Mouse (Mus musculus) spleen, postnatal 36 days (tissue): ENCODE data around the gene Unc5a.

Experiments used
- DNase-seq, 2 experiments: peaks; one replicate each; pipeline ENCODE4 v3.0.0; 2022; ENCODE audit warnings: low spot score in 2 of 2, mixed read lengths in 1 of 2

The Unc5a gene

DNA sequence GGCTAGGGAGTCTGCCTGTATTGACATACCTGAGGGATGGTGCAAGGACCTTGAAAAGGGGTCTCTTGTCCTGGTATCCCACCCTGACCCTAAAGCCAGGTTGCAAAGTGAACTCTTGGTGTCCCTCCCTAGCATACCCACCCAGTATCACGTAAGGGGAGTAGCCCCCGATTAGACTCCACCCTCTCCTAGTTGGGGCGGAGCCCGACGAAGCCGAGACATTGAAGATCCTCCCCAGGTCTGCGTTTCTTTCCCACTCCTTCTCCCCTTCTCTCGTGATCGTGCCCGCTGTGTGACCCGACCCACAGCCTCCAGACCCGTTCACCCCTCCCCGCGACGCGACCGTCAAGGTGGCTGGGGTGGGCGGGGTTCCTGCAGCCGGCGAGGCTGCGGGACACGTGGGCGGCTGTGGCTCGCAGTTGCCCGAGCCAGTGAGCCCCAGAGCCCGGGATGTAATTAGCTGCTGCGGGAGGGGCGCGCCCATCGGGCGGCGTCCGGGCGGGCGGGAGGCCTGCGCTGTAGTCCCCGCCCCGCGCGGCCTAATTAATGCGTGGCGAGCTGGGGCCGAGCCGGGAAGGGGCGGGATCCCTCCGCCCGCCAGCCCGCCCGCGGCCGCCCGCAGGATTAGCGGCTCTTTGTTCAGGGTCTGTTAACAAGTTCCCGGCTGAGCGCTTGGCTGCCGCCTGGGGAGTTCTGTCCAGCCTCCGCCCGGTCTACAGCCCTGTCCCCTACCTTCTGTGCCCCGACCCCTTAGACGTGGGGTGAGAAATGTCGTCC is 6.7 kb downstream of the Unc5a start:
- no peak for DNase-seq

DNA sequence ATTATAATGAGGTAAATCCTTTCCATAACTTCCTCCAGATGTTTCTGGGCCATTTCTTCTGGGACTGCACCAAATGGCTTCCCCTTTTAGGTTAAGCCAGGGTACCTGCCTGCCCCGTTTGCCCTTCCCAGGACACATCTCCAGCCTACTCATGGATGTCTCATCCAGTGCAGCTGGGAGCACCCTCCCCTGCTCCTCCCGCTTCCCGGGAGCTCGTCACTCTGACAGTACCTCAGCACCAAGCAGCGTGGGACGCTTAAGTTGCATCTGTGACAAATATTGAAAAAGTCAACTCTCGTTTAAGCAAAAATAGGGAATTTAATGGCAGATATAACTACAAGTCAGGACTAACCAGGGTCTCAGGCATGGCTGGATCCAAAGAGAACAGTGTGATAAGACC is 8.1 kb downstream of the Unc5a start:
- no peak for DNase-seq

GRCm38 (mm10) chr13:54959059-54959701 is 10.0 kb downstream of the Unc5a start:
- no peak for DNase-seq

- DNase-seq: no peak
Measured at GRCm38 (mm10) chr13:54959842-54960241, 10.6 kb downstream of the Unc5a start.

- no peak for DNase-seq
Measured at GRCm38 (mm10) chr13:54960491-54960890, 11.3 kb downstream of the Unc5a start.

DNA sequence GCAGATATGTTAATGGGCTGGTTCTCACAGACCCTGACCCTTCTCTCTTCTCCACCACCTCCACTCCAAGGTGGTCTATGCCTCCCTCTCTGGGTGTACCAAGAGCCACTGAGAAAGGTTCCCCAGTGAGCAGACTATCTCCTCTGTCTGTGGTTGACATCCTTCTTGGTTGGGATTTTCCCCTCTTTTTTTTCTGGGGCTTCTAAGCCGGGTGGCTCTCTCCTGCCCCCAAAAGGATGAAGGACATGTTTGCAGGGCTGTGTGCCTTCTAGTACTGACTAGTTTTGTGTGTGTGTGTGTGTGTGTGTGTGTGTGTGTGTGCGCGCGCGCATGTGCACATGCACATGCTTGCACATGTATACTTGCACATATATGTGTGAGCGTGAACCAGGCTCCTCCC is 16.0 kb downstream of the Unc5a start:
- no peak for DNase-seq

DNA sequence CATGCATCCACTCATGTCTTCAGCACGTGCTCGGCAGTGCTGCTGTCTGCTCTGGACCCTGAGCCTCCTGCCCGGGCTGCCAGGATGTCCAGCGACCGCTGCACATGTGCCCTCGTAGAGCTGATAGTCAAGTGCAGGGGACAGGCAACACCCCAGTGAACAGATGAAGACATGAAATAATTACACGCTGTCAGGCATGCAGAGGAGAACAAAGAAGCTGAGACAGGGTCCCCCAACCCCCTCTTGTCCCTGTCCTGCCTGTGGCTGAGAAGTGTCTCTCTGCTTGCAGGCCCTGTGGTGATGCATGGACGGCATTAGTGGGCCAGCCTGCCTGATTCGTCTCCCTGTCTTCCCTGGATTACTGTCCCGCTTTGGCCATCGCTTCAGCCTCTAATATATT is 18.3 kb downstream of the Unc5a start:
- DNase-seq: no peak

DNA sequence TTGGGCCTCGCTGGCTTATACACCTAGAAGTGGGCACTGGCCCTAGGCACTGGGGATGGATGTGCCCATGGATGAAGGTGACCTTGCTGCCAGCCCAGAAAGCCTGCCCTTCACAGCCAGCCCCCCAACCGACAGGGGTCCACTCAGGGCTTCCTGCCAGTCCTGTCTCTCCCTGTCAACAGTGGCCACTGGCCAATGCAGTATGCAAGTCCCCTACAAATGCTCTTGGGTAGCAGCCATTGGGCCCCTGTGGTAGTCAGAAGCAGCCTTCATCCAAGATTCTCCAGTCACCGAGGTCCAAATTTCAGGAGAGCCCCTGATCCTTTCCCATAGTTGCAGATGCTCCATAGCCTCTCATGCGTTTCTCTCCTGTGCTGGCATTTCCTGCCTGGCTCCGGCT is 19.4 kb downstream of the Unc5a start:
- no peak for DNase-seq

DNA sequence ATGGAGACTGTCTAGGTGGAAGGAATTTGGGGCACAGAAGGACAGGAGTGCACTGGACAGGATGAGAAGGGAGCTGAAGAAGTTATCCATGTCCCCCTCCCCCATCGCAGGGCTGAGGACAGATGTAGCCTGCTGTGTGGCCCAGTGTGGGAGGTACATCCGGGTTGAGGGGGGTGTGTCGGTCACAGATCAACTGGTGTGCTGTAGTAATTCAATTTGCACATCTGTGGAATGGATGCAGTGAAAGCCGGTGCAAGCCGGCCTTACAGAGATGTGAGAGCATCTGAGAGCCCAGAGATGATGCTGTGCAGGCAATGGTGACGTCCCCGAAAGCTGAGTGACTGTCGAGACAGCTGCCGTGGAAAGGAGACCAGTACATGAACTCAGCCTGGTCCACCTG is 20.3 kb downstream of the Unc5a start:
- no peak for DNase-seq

DNA sequence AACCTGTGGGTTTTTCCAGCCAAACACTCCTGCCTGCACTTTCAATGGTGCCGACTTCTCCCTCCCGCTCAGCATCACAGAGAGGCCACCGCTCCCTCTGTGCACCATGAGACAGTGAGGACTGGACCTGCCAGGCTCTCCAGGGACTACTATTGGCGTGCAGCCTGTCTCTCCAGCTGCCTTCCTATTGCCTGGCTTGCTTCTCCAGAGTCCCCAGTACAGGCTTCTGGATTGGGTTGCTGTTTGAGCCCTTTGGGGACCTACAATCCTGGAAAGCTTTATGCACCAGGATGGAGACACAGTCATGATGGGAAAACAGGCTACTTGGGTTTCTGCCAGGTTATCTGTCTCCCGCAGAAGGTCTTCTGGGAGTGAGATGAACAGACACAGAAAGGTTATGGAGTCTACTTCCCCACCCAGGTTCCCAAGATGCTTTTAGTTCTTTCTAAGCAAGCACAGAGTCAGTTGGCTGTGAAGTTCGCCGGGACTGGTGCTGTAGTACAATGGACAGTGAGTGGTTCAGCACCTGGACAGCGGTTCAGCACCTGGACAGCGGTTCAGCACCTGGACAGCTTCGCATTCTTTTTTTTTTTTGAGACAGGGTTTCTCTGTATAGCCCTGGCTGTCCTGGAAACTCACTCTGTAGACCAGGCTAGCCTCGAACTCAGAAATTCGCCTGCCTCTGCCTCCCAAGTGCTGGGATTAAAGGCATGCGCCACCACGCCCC is 21.5 kb downstream of the Unc5a start:
- no peak for DNase-seq

- DNase-seq: no peak
Measured at GRCm38 (mm10) chr13:54975546-54975945, 26.3 kb downstream of the Unc5a start.

DNA sequence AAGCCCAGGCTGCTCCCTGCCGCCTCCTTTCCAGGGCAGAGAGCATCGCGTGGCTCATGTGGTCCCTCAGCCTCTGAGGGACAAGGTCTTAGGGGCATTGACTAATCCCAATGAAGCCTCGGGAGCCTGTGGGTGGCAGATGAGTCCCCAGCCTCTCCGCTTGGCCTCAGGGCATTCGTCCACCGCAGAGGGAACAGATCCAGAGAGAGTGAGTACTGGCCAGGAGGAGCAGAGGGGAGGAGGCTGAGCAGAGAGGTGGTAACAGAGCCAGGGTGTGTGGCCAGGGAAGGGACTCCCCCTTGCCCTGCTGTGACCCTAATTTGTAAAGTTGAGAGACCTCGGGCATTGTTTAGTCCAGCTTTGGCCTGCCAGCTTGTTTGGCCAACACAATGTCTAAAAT is 29.6 kb downstream of the Unc5a start:
- no peak for DNase-seq

DNA sequence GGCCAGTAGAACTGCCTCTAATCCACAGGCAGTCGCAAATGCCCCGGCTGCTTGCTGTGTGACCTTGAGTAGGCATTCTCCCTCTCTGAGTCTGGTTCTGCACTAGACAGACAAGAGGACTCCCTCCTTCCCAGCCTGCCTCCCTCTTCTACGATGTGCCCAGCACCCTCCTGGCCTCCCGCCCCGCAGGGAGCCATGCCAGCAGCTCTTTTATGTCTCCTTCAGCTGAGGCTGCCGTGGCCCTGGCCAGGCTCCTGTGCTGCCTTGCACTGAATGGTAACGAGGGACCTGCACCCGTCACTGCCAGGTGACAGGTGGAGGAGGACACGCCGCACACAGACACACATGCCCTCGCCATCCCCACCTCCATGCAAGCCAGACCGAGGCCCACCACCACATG is 31.7 kb downstream of the Unc5a start:
- DNase-seq: no peak

- no peak for DNase-seq
Measured at GRCm38 (mm10) chr13:54983001-54983400, 33.8 kb downstream of the Unc5a start.

GRCm38 (mm10) chr13:54983614-54984013 is 34.4 kb downstream of the Unc5a start:
- DNase-seq: no peak

DNA sequence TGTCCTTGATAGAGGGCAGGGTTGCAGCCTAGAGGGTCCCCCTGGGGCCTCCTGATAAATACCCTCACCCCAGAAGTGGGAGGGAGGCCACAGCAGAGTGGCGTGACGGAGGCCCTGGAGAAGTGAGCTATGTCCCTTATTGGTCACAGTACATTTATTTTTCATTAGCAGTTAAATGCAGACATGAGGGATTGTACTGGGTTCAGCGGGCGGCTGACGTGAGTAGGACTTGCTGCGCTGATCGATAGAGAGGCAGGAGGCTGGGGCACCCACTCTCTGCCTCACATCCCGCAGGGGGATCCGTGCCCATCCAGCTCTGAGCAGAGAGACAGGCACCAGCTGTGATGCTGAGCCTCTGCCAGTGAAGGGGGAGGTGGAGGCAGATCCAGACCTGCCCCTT is 38.2 kb downstream of the Unc5a start:
- DNase-seq: no peak

- DNase-seq: no peak
Measured at GRCm38 (mm10) chr13:54988181-54988760, 39.1 kb downstream of the Unc5a start.

- no peak for DNase-seq
Measured at GRCm38 (mm10) chr13:54992215-54992614, 43.0 kb downstream of the Unc5a start.

- no peak for DNase-seq
Measured at GRCm38 (mm10) chr13:54994576-54994975, 45.4 kb downstream of the Unc5a start.

- DNase-seq: no peak
Measured at GRCm38 (mm10) chr13:54995161-54995560, 46.0 kb downstream of the Unc5a start.

- no peak for DNase-seq
Measured at GRCm38 (mm10) chr13:54997568-54997967, 48.4 kb downstream of the Unc5a start.

DNA sequence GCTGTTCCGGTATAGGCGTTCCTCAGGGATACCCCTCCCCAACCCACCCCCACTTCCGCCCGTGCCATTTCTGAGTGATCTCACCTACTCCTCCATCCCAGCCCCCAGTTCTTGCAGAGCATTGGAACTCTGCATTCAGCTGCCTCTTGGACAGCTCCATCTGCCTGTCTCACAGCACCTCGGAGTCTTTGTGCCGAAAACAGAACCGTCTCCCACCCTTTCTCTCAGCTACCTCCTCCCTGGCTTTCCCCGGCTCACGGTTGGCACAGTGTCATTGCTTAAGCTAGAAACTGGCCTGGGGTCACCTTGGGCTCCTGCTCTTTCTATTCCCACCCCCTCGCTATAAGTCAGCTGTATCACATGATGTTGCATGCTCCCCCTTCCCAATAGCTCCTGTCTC is 51.2 kb downstream of the Unc5a start:
- no peak for DNase-seq

DNA sequence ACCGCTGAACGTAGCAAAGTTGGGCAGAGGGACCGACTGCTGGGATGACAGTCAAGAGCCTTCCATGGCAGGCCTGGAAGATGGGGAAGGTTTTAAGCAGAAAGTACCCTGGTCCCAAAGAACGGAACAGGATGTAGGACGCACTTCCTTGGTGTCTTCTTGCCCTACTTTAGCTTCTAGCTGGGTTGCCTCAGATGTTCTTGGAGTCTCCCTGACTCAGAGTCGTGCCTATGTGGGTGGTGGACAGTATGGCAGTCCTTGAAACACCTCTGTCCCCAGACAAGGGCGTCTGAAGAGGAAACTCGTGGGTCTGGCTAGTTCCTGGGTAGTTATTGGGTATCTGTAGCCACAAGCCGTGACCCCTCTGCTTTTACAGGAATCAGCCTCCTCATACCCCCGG is 52.9 kb downstream of the Unc5a start:
- DNase-seq: no peak
